Mouse (Mus musculus) megakaryocyte progenitor cell, adult 5-6 weeks (primary cell): ENCODE data around the gene Hivep1. TPM values are rescaled to one million over a fixed set of nuclear protein-coding genes. Genes with fewer than 3 reads are reported as not detected.

ENCODE experiments used
- ATAC-seq: replicated peaks from 2 replicates; pipeline ENCODE4 v1.8.0; 2016; ENCODE audit warnings: mild to moderate bottlenecking, moderate TSS enrichment, inconsistent platforms; ENCODE audit not compliant: poor library complexity
- total RNA-seq, 2 experiments: library from RNA; stranded (forward) in 1 of 2; stranded (reverse) in 1 of 2; fragments of 157-497, 149-512 nt in 1 of 2; fragments of 200-1000 nt in 1 of 2; gene quantifications; 2 replicates each; pipeline versions ENCODE4 v1.2.3 to v1.2.4; 2015 to 2017

The Hivep1 gene
- total RNA-seq (2015), result 36.8 and 40.9 TPM in 2 replicates
- total RNA-seq (2017), result 10.8 and 13.8 TPM in 2 replicates

GRCm38 (mm10) chr13:42051961-42052695, at the start of gene Hivep1:
TSS of gene Hivep1 (plus strand) at chr13:42052021.
- no peak for ATAC-seq

GRCm38 (mm10) chr13:42015484-42016045, 36.3 kb upstream of the Hivep1 start:
- peak; percentile 55 for ATAC-seq

GRCm38 (mm10) chr13:42016218-42016617, 35.6 kb upstream of the Hivep1 start:
- ATAC-seq, result no peak

- peak; percentile 58 for ATAC-seq
Measured at GRCm38 (mm10) chr13:42018356-42018755, 33.5 kb upstream of the Hivep1 start.

- no peak for ATAC-seq
Measured at GRCm38 (mm10) chr13:42041203-42041602, 10.6 kb upstream of the Hivep1 start.

- no peak for ATAC-seq
Measured at GRCm38 (mm10) chr13:42043431-42043830, 8.4 kb upstream of the Hivep1 start.

- peak; percentile 15 for ATAC-seq
Measured at GRCm38 (mm10) chr13:42048991-42049773, 2.6 kb upstream of the Hivep1 start.

- no peak for ATAC-seq
Measured at GRCm38 (mm10) chr13:42049774-42050125, 2.1 kb upstream of the Hivep1 start.

- ATAC-seq, result no peak
Measured at GRCm38 (mm10) chr13:42050160-42050559, 1.7 kb upstream of the Hivep1 start.

- ATAC-seq, result no peak
Measured at GRCm38 (mm10) chr13:42050880-42051201, 980 bp upstream of the Hivep1 start.

- peak; percentile 63 for ATAC-seq
Measured at GRCm38 (mm10) chr13:42051202-42051906, 467 bp upstream of the Hivep1 start.

- peak; percentile 32 for ATAC-seq
Measured at GRCm38 (mm10) chr13:42052696-42053541, 1.1 kb downstream of the Hivep1 start.

GRCm38 (mm10) chr13:42053656-42054055, 1.8 kb downstream of the Hivep1 start:
- no peak for ATAC-seq

GRCm38 (mm10) chr13:42054138-42054537, 2.3 kb downstream of the Hivep1 start:
- peak; percentile 42 for ATAC-seq

GRCm38 (mm10) chr13:42056712-42057332, 5.0 kb downstream of the Hivep1 start:
- ATAC-seq, result no peak

- ATAC-seq, result peak; percentile 62
Measured at GRCm38 (mm10) chr13:42060846-42061630, 9.2 kb downstream of the Hivep1 start.

GRCm38 (mm10) chr13:42064257-42064656, 12.4 kb downstream of the Hivep1 start:
- ATAC-seq, result peak; percentile 92

- ATAC-seq, result peak; percentile 33; the same call in 1 of the 2 replicates
Measured at GRCm38 (mm10) chr13:42070236-42070635, 18.4 kb downstream of the Hivep1 start.

GRCm38 (mm10) chr13:42071011-42071410, 19.2 kb downstream of the Hivep1 start:
- ATAC-seq, result peak; percentile 20; the same call in 1 of the 2 replicates
